Mouse (Mus musculus): Measurements from ENCODE around the gene Tmem262. TPM values are rescaled to one million over a fixed set of nuclear protein-coding genes. Genes with fewer than 3 reads are reported as not detected.

Gene Tmem262
- polyA plus RNA-seq, 1 experiment: 0.13 TPM

DNA sequence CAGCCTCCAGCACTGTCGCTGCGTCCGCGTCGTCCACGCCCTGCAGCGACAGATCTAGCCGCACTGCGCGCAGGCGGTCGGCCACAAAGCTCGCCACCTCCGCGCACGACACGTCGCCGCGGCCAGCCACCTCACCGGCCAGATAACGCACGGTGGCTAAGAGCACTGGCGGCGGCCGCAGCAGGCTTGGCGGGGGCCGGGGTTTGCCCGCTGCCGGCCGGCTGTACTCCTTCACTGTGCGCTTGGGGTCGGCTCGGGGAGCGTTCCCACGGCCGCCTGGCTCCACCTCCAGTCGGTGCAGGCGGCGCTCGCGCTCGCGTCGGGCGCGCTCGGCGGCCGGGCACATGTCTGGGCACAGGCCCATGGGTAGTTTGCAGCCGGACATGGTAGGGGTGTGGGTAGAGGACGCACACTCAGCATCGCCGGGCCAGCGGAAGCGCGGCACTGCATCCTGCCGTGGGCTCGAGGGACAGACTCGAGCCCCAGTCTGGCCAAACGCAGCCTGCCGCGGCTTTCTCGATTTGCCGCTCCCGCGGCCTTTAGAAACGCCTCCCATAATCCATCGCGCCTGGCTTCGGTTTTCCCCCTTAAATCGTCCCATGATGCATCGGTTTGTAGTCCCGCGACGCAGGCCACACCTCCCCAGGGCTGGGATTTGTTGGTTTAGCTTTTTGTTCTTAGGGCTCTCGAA is 38.3 kb downstream of the Tmem262 start, which contains the start of gene Sac3d1:
TSS of gene Sac3d1 (minus strand) at position 665 of the 691 bp plus-strand sequence.
- Histone ChIP-seq H3K36me3 (ENCODE audit: control insufficient read depth, insufficient read depth) (peaks cover 11% of the 10 kb centered on the region), H3K4me2 (ENCODE audit: low read depth) (peak within 1 kb of the TSS; percentile 89), H3ac (ENCODE audit: control insufficient read depth, insufficient read length) (peak within 1 kb of the TSS; percentile 87), H3K79me2 (ENCODE audit: control insufficient read depth, insufficient read depth) (peaks cover 14% of the 10 kb centered on the region), H3K27me3 (ENCODE audit: control insufficient read depth, insufficient read depth, insufficient read length) (no peaks in the 10 kb centered on the region), H3K4me3 (peak within 1 kb of the TSS; percentile 53)
- TF ChIP-seq MAX (IDR thresholded peaks at IDR 0.05; ENCODE audit: low read depth) (no peak), POLR2AphosphoS2 (IDR thresholded peaks at IDR 0.05; ENCODE audit: insufficient read length, low read depth) (peak; percentile 81), SRF (IDR thresholded peaks at IDR 0.05; ENCODE audit: control insufficient read depth, insufficient read length, low read depth) (peak; percentile 17), POLR2A (IDR thresholded peaks at IDR 0.05; ENCODE audit: insufficient read length, low read depth) (peak; percentile 76), E2F4 (IDR thresholded peaks at IDR 0.05; ENCODE audit: insufficient read depth) (peak; percentile 89), REST (IDR thresholded peaks at IDR 0.05; ENCODE audit: insufficient read depth, insufficient read length) (no peak), TCF12 (IDR thresholded peaks at IDR 0.05; ENCODE audit: insufficient read depth, poor library complexity, severe bottlenecking) (no peak), MYOD1 (IDR thresholded peaks at IDR 0.05; ENCODE audit: control insufficient read depth in 1 of 3, insufficient read length in 2 of 3, low read depth in 2 of 3) (peak in 2 of 3 experiments; percentile 4 to 48), MYOG (IDR thresholded peaks at IDR 0.05; ENCODE audit: control insufficient read depth in 1 of 3, insufficient read depth in 1 of 3, insufficient read length in 2 of 3, low read depth in 2 of 3) (peak in 2 of 3 experiments; percentile 15 to 34)

DNA sequence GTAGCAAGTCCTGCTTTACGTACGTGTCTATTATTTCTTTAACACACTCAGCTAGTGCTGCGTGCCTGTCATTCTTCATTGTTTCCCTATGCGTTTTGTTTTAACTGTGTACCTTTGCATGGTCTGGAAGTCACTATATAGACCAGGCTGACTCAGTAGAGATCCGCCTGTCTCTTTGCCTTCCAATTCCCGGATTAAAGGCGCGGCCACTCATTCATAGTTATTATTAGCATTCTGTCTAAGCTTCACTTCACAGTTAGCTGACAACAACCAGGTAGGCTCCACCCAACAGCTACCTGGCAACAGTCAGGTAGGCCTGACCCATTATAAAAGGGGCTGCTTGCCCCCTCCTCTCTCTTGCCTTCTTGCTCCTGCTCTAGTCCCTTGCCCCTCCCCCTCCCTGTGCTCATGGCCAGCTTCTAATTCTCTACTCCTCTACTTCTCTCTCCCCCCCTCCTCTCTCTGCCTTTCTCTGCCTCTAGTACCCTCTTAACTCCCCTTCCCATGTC is 38.9 kb downstream of the Tmem262 start:
- H3K4me3 ChIP-seq: peak overlapping the region; percentile 53
- TF ChIP-seq CEBPB (IDR thresholded peaks at IDR 0.05; ENCODE audit: insufficient read depth, poor library complexity, severe bottlenecking) (no peak), E2F4 (IDR thresholded peaks at IDR 0.05; ENCODE audit: insufficient read depth) (no peak), USF1 (IDR thresholded peaks at IDR 0.05; ENCODE audit: low read depth) (no peak), POLR2A (IDR thresholded peaks at IDR 0.05; ENCODE audit: insufficient read length, low read depth) (no peak), TCF3 (IDR thresholded peaks at IDR 0.05; ENCODE audit: insufficient read length, low read depth) (no peak), POLR2AphosphoS2 (IDR thresholded peaks at IDR 0.05; ENCODE audit: insufficient read length, low read depth) (no peak), REST (IDR thresholded peaks at IDR 0.05; ENCODE audit: insufficient read depth, insufficient read length) (no peak), MYOD1 (IDR thresholded peaks at IDR 0.05; ENCODE audit: control insufficient read depth in 1 of 3, insufficient read length in 2 of 3, low read depth in 2 of 3) (no peak), TCF12 (IDR thresholded peaks at IDR 0.05; ENCODE audit: insufficient read depth, poor library complexity, severe bottlenecking) (no peak)
- peak overlapping the region; percentile 87 for H3ac ChIP-seq (ENCODE audit: control insufficient read depth, insufficient read length)
- H3K36me3 ChIP-seq (ENCODE audit: control insufficient read depth, insufficient read depth): peaks cover 11% of the 10 kb centered on the region
- peaks cover 14% of the 10 kb centered on the region for H3K79me2 ChIP-seq (ENCODE audit: control insufficient read depth, insufficient read depth)
- H3K27me3 ChIP-seq (ENCODE audit: control insufficient read depth, insufficient read depth, insufficient read length): no peaks in the 10 kb centered on the region
- peak overlapping the region; percentile 89 for H3K4me2 ChIP-seq (ENCODE audit: low read depth)

DNA sequence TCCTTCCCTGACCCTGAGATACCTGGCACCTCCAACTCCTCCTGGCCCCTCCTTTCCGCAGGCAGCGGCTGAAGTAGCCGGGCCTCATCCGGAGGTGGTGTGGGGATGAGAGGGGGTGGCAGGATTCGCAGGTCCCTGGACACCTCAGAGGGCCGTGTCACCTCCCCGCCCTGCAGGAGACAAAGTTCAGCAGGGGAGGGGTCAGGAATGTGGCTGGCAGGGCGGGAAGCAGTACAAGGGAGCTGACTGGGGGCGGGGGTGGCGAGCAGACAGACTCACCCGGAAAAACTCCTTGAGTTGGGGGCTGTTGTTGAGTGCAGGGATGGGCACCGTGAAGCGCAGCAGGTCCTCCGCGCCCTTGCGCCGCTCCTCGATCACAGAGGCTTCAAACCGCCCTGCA is 41.9 kb downstream of the Tmem262 start:
- no peak overlapping the region for H3K4me3 ChIP-seq
- no peaks in the 10 kb centered on the region for H3K27me3 ChIP-seq (ENCODE audit: control insufficient read depth, insufficient read depth, insufficient read length)
- H3K36me3 ChIP-seq (ENCODE audit: control insufficient read depth, insufficient read depth): peaks cover 4% of the 10 kb centered on the region
- TF ChIP-seq USF1 (IDR thresholded peaks at IDR 0.05; ENCODE audit: low read depth) (no peak), MYOG (IDR thresholded peaks at IDR 0.05; ENCODE audit: control insufficient read depth in 1 of 3, insufficient read depth in 1 of 3, insufficient read length in 2 of 3, low read depth in 2 of 3) (no peak), POLR2AphosphoS2 (IDR thresholded peaks at IDR 0.05; ENCODE audit: insufficient read length, low read depth) (no peak), E2F4 (IDR thresholded peaks at IDR 0.05; ENCODE audit: insufficient read depth) (no peak), CEBPB (IDR thresholded peaks at IDR 0.05; ENCODE audit: insufficient read depth, poor library complexity, severe bottlenecking) (no peak), SRF (IDR thresholded peaks at IDR 0.05; ENCODE audit: control insufficient read depth, insufficient read length, low read depth) (no peak), POLR2A (IDR thresholded peaks at IDR 0.05; ENCODE audit: insufficient read length, low read depth) (no peak), TCF12 (IDR thresholded peaks at IDR 0.05; ENCODE audit: insufficient read depth, poor library complexity, severe bottlenecking) (no peak), MAX (IDR thresholded peaks at IDR 0.05; ENCODE audit: low read depth) (no peak), REST (IDR thresholded peaks at IDR 0.05; ENCODE audit: insufficient read depth, insufficient read length) (no peak), MYOD1 (IDR thresholded peaks at IDR 0.05; ENCODE audit: control insufficient read depth in 1 of 3, insufficient read length in 2 of 3, low read depth in 2 of 3) (no peak)
- peaks cover 10% of the 10 kb centered on the region for H3K79me2 ChIP-seq (ENCODE audit: control insufficient read depth, insufficient read depth)
- no peak overlapping the region for H3K4me2 ChIP-seq (ENCODE audit: low read depth)
- H3ac ChIP-seq (ENCODE audit: control insufficient read depth, insufficient read length): no peak overlapping the region

DNA sequence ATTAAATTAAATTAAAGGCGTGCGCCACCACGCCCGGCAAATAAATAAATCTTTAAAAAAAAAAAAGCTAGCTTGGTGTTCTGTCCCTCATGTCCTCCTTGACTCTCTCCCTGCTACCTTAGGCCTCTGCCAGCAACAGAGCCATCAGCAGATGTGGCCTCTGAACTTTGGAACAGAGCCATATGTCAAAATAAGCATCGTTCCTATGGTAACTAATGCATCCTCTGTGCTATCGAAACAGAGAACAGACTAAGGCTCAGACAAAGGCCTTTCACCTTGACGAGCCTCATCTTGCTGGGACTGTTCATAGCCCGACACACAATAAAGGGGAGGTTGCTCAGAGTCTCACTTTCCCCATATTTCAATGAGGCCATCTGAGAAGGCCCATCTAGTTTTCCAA is 43.5 kb downstream of the Tmem262 start:
- no peak overlapping the region for H3ac ChIP-seq (ENCODE audit: control insufficient read depth, insufficient read length)
- H3K27me3 ChIP-seq (ENCODE audit: control insufficient read depth, insufficient read depth, insufficient read length): no peaks in the 10 kb centered on the region
- no peak overlapping the region for H3K4me3 ChIP-seq
- H3K4me2 ChIP-seq (ENCODE audit: low read depth): no peak overlapping the region
- no peaks in the 10 kb centered on the region for H3K79me2 ChIP-seq (ENCODE audit: control insufficient read depth, insufficient read depth)
- peaks cover 4% of the 10 kb centered on the region for H3K36me3 ChIP-seq (ENCODE audit: control insufficient read depth, insufficient read depth)
- TF ChIP-seq TCF12 (IDR thresholded peaks at IDR 0.05; ENCODE audit: insufficient read depth, poor library complexity, severe bottlenecking) (no peak), POLR2AphosphoS2 (IDR thresholded peaks at IDR 0.05; ENCODE audit: insufficient read length, low read depth) (no peak), USF1 (IDR thresholded peaks at IDR 0.05; ENCODE audit: low read depth) (no peak), MYOG (IDR thresholded peaks at IDR 0.05; ENCODE audit: control insufficient read depth in 1 of 3, insufficient read depth in 1 of 3, insufficient read length in 2 of 3, low read depth in 2 of 3) (no peak), POLR2A (IDR thresholded peaks at IDR 0.05; ENCODE audit: insufficient read length, low read depth) (no peak), MAX (IDR thresholded peaks at IDR 0.05; ENCODE audit: low read depth) (no peak), TCF3 (IDR thresholded peaks at IDR 0.05; ENCODE audit: insufficient read length, low read depth) (no peak), CEBPB (IDR thresholded peaks at IDR 0.05; ENCODE audit: insufficient read depth, poor library complexity, severe bottlenecking) (no peak)

All from myocyte (in vitro differentiated cells).